Mouse (Mus musculus) limb, embryonic 13.5 days (tissue): Measurements from ENCODE around the gene Rab15. TPM values are rescaled to one million over a fixed set of nuclear protein-coding genes. Genes with fewer than 3 reads are reported as not detected.

Experiments
- ATAC-seq: fragments of 200-750 bp; cut with Nextera tagmentation; 2 replicates; pipeline ENCODE4 v1.8.0; 2017; ENCODE audit warnings: low read depth, moderate number of reproducible peaks, moderate TSS enrichment; ENCODE audit not compliant: low FRiP score
- H3K27ac ChIP-seq: fragments of 300-500 bp; sonication (generic); 2 replicates; pipeline ENCODE4 v1.5.1; 2015; ENCODE audit warnings: inconsistent platforms, mild to moderate bottlenecking, moderate library complexity
- H3K27me3 ChIP-seq: fragments of 300-500 bp; sonication (generic); 2 replicates; pipeline ENCODE4 v1.6.1; 2015; ENCODE audit warnings: mild to moderate bottlenecking, inconsistent platforms
- H3K36me3 ChIP-seq: fragments of 300-500 bp; sonication (generic); 2 replicates; pipeline ENCODE4 v1.6.1; 2015; ENCODE audit warnings: inconsistent platforms, mild to moderate bottlenecking, moderate library complexity
- H3K4me1 ChIP-seq: fragments of 300-500 bp; sonication (generic); 2 replicates; pipeline ENCODE4 v1.6.1; 2015; ENCODE audit warnings: inconsistent platforms
- H3K4me2 ChIP-seq: fragments of 300-500 bp; sonication (generic); replicated peaks from 2 replicates; pipeline ENCODE4 v1.6.1; 2015; ENCODE audit warnings: inconsistent platforms, mild to moderate bottlenecking, moderate library complexity
- H3K4me3 ChIP-seq: fragments of 300-500 bp; sonication (generic); 2 replicates; pipeline ENCODE4 v1.5.1; 2015; ENCODE audit warnings: moderate library complexity, mild to moderate bottlenecking, inconsistent platforms
- H3K9ac ChIP-seq: fragments of 300-500 bp; sonication (generic); 2 replicates; pipeline ENCODE4 v1.6.1; 2015; ENCODE audit warnings: mild to moderate bottlenecking, inconsistent platforms
- H3K9me3 ChIP-seq: fragments of 300-500 bp; sonication (generic); 2 replicates; pipeline ENCODE4 v1.6.1; 2016; ENCODE audit warnings: inconsistent platforms
- WGBS: fragments of 180-500 bp; shearing (Covaris S2); methylation state at CpG from one replicate; pipeline ENCODE4 v1.1.7; 2015; 5-methylcytosine and 5-hydroxymethylcytosine counted together
- polyA plus RNA-seq: library from polyadenylated mRNA; unstranded; fragments of >200 nt; fragmentation: Nextera tagmentation; extraction: Ambion mirVana; gene quantifications from 2 replicates; pipeline ENCODE4 v1.2.1, GENCODE M21; 2015

Gene Rab15
- polyA plus RNA-seq, 1 experiment from 2014 or later = 23.6 TPM

- Histone ChIP-seq H3K4me1 (peaks cover 7% of the 10 kb centered on the region), H3K27ac (no peak overlapping the region), H3K9ac (no peak overlapping the region), H3K4me2 (no peak overlapping the region), H3K27me3 (no peaks in the 10 kb centered on the region), H3K36me3 (no peaks in the 10 kb centered on the region), H3K9me3 (no peaks in the 10 kb centered on the region), H3K4me3 (no peak overlapping the region)
- WGBS = 79% methylated on average over 5 of the region's 5 CpGs
- ATAC-seq = no peak
Observed at GRCm38 (mm10) chr12:76770841-76771500, 51.7 kb downstream of the Rab15 start.

DNA sequence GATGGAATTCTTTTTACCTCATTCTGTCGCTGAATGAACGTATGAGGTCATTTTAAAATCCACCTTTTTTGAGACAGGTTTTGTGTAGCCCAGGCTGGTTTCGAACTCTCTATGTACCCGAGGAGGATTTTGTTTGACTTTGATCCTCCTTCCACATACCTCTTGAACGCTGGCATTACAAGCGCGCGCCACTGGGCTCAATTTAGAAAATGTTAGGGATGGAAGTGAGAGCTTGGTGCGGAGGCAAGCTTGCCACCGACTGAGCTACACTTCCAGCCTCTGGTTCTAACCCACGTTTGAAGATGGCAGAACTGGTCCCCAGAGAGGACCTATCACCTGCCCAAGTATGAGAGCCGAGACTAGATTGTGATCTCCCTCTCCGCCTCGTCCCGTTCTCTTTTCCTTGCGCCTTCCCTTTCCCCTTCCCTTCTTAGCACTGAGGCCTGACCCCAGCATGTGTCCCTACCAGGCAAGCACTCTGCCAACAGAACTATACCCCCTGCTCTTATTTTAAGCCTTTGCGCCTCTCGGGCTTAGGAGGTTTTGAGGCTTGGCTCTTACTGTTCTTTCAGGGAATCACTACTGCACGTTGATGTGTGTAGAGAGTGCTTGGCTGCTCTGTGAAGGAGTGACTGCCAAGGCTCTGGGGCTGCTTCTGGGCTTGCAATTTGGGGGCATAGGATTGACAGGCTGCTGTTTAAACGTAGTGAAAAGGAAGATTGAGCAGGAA lies 56.6 kb downstream of the Rab15 start:
- no peaks in the 10 kb centered on the region for H3K27me3 ChIP-seq
- 29% methylated on average over 20 of the region's 20 CpGs for WGBS
- no peaks in the 10 kb centered on the region for H3K36me3 ChIP-seq
- peak overlapping the region; percentile 66 for H3K4me2 ChIP-seq
- H3K27ac ChIP-seq = peak overlapping the region; percentile 53; the same call in 1 of the 2 replicates
- H3K9ac ChIP-seq = peak overlapping the region; percentile 80
- peaks cover 9% of the 10 kb centered on the region for H3K4me1 ChIP-seq
- ATAC-seq = peak; percentile 7; the same call in 1 of the 2 replicates
- no peaks in the 10 kb centered on the region for H3K9me3 ChIP-seq
- peak overlapping the region; percentile 70 for H3K4me3 ChIP-seq

DNA sequence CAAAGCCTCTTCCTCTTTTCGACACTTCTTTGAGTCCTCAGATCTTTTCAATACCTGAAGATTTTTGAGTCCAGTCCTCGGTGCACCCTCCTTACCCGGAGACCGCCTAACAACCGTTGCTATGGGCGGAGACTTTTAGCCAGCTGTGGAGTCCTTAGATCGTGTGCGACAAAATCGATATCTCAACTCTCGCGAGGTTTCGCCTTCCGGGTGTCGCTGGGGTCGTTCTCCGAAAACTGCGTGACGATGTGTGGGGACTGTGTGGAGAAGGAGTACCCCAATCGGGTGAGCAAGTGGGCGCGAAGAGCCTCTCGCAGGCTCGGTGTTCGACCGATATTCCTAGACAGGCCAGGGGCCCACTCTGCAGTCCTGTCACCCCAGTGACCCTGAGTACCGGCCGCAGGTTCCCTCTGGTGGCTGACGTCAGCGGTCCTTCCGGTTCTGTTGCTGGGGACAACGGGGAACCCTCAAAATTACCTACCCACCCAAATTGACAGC lies 57.3 kb downstream of the Rab15 start, which contains the start of the genes Churc1 and Fntb:
Gene Churc1 (plus strand): TSS at position 185 of the 498 bp plus-strand sequence.
Gene Fntb (plus strand): TSS at position 236 of the 498 bp plus-strand sequence.
- H3K36me3 ChIP-seq = no peaks in the 10 kb centered on the region
- H3K9ac ChIP-seq = peak within 1 kb of the TSS; percentile 80
- peak within 1 kb of the TSS; percentile 53; the same call in 1 of the 2 replicates for H3K27ac ChIP-seq
- peak; percentile 96 for ATAC-seq
- H3K4me3 ChIP-seq = peak within 1 kb of the TSS; percentile 70
- H3K4me1 ChIP-seq = peaks cover 6% of the 10 kb centered on the region
- peak within 1 kb of the TSS; percentile 66 for H3K4me2 ChIP-seq
- under 1% methylated on average over 31 of the region's 31 CpGs for WGBS
- H3K27me3 ChIP-seq = no peaks in the 10 kb centered on the region
- no peaks in the 10 kb centered on the region for H3K9me3 ChIP-seq

DNA sequence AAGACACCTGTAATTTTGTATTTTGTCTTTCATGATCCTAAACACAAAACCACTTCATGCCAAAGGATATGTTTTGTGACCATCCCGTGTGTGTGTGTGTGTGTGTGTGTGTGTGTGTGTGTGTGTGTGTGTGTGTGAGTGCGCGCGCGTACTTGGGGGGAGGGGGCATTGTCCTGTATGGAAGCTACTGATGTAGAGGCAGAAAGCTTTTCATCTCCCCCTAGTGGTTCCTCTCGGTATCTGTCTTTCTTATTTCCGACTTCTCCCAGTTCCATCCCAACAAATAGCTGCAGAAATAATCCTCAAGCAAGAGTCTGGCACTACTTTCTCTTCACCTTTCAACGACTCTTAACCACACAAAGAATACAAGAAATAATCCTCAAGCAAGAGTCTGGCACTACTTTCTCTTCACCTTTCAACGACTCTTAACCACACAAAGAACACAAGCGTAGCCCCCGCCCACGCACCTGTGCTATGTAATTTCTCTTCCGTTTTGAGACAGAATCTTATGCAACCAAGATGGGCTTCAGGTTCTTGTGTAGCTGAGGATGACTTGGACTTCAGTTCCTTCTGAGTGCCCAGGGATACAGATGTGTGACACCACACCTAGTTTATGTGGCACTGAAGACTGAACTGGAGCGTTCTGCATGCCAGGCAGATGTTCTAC lies 69.9 kb downstream of the Rab15 start:
- no peak for ATAC-seq
- Histone ChIP-seq H3K4me2 (no peak overlapping the region), H3K27me3 (0 out of 2 replicates have a peak, but pooled peaks cover 5% of the 10 kb centered on the region), H3K9ac (no peak overlapping the region), H3K4me1 (no peaks in the 10 kb centered on the region), H3K4me3 (no peak overlapping the region), H3K36me3 (no peaks in the 10 kb centered on the region), H3K9me3 (no peaks in the 10 kb centered on the region), H3K27ac (no peak overlapping the region)
- 42% methylated on average over 14 of the region's 14 CpGs for WGBS

DNA sequence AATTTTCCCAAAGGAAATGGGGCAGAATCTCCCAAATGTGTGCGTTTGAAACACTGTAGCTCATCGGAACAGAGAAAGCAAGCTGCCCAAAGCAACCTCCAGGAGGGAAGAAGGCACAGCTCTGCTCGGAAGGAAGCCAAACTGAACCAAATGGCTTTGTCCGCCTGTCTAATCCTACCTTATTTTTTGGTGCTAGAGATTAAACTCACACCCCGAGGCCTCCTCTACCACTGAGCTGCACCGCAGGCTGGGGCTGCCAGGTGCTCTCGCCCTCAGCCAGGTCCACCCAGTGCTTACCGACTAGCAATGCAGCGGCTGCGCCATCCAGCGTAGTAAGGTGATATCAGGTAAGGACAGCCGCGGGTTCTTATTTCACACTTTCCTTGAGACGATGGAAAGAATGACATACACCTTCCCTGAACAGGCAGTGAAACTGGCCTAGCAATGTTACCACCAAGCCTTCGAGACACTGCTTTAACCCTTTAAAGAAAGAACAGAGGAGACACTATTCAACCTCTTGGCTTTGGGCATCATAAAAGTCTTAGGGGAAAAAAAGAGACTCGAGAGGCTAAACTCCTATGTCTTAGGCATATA lies 71.7 kb downstream of the Rab15 start:
- no peaks in the 10 kb centered on the region for H3K9me3 ChIP-seq
- no peak overlapping the region for H3K9ac ChIP-seq
- H3K4me1 ChIP-seq = no peaks in the 10 kb centered on the region
- no peak overlapping the region for H3K4me2 ChIP-seq
- H3K36me3 ChIP-seq = no peaks in the 10 kb centered on the region
- 0 out of 2 replicates have a peak, but pooled peaks cover 5% of the 10 kb centered on the region for H3K27me3 ChIP-seq
- no peak overlapping the region for H3K27ac ChIP-seq
- 77% methylated on average over 16 of the region's 16 CpGs for WGBS
- no peak overlapping the region for H3K4me3 ChIP-seq
- no peak for ATAC-seq

Other genes with a start within 250 kb of the Rab15 start
- 0.61 and 0.80 TPM in 2 replicates for gene Sptb, start 112.4 kb downstream of the Rab15 start, polyA plus RNA-seq
- 104 and 107 TPM in 2 replicates for gene Churc1, start 57.4 kb downstream of the Rab15 start, polyA plus RNA-seq
- gene Fntb, start 57.3 kb downstream of the Rab15 start, polyA plus RNA-seq = 42.6 and 44.1 TPM in 2 replicates
- 0.31 TPM in 1 of 2 replicates, not detected in the other for gene Gpx2, start 27.4 kb downstream of the Rab15 start, polyA plus RNA-seq
- 13.7 and 15.2 TPM in 2 replicates for gene Max, start 139.3 kb upstream of the Rab15 start, polyA plus RNA-seq